Mouse (Mus musculus): ENCODE data around the gene Spocd1. TPM values are rescaled to one million over a fixed set of nuclear protein-coding genes. Genes with fewer than 3 reads are reported as not detected.

Spocd1 gene
- total and polyA plus RNA-seq, 3 experiments, result 0.03 TPM; not detected in 2

DNA sequence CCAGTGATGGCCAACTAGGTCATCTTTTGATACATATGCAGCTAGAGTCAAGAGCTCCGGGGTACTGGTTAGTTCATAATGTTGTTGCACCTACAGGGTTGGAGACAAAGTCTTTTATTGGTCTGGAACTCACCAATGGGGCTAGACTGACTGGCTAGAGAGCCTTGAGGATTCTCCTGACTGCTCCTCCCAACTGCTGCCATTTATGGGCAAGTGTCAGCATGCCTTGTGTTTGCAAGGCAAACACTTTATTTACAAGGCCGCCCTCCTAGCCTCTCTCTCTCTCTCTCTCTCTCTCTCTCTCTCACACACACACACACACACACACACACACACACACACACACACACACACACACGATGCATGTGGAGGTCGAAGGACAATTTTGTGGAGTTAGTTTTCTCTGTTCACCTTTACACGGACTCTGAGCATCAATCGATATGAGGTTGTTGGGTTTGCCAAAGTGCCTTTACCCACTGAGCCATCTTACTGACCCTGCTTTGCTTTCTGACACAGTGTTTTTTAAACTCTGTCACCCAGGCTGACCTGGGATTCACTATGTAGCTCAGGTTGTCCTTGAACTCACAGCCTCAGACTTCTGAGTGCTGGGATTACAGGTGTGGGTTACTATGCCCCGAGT lies 13.6 kb upstream of the Spocd1 start:
- Histone ChIP-seq H3K9ac (ENCODE audit: control insufficient read depth, low read depth, low read length, poor library complexity, severe bottlenecking) (no peak overlapping the region), H3K27me3 (ENCODE audit: control insufficient read depth in 1 of 2, insufficient read depth in 2 of 2, low read length in 2 of 2) (peaks cover 6% of the 10 kb centered on the region in 2 experiments), H3K9me3 (replicated peaks; ENCODE audit: insufficient read depth, low read length) (no peaks in the 10 kb centered on the region), H3K36me3 (ENCODE audit: control insufficient read depth in 1 of 2, insufficient read depth in 2 of 2, low read length in 2 of 2) (peaks cover 0 to 9% of the 10 kb centered on the region in 2 experiments; a peak in 2 of 4 replicates), H3K4me1 (ENCODE audit: control insufficient read depth in 1 of 2, insufficient read depth in 2 of 2, low read length in 2 of 2) (peaks cover 0 to 13% of the 10 kb centered on the region in 2 experiments; a peak in 2 of 4 replicates), H3K27ac (ENCODE audit: control insufficient read depth, low read depth, low read length) (no peak overlapping the region), H3K79me2 (ENCODE audit: control insufficient read depth, insufficient read depth, low read length, poor library complexity) (no peaks in the 10 kb centered on the region), H3K4me3 (ENCODE audit: control insufficient read depth in 1 of 2, insufficient read depth in 1 of 2, low read depth in 2 of 2, low read length in 2 of 2) (no peak overlapping the region)
- TF ChIP-seq EP300 (IDR thresholded peaks at IDR 0.05; ENCODE audit: low read depth in 1 of 2, low read length in 2 of 2), result no peak
- TF ChIP-seq MXI1 (IDR thresholded peaks at IDR 0.05; ENCODE audit: low read depth, low read length), result no peak
- no peak for TF ChIP-seq RAD21 (IDR thresholded peaks at IDR 0.05; ENCODE audit: low read depth, low read length)
- no peak for TF ChIP-seq POLR2AphosphoS2 (IDR thresholded peaks at IDR 0.05; ENCODE audit: low read length)
- TF ChIP-seq TCF12 (IDR thresholded peaks at IDR 0.05; ENCODE audit: low read depth, low read length), result no peak
- TF ChIP-seq USF1 (IDR thresholded peaks at IDR 0.05; ENCODE audit: low read depth, low read length), result no peak
- TF ChIP-seq UBTF (IDR thresholded peaks at IDR 0.05; ENCODE audit: borderline replicate concordance, insufficient read depth, low read depth, low read length), result no peak
- no peak for TF ChIP-seq E2F4 (IDR thresholded peaks at IDR 0.05; ENCODE audit: borderline replicate concordance, low read depth, low read length)
- TF ChIP-seq GATA1 (IDR thresholded peaks at IDR 0.05; ENCODE audit: low read depth, low read length), result no peak
- no peak for TF ChIP-seq CTCF (IDR thresholded peaks at IDR 0.05 in 2 of 3, conservative IDR thresholded peaks at IDR 0.05 in 1 of 3; ENCODE audit: control insufficient read depth in 1 of 3, insufficient read depth in 1 of 3, low read depth in 2 of 3, low read length in 3 of 3, poor library complexity in 1 of 3, severe bottlenecking in 1 of 3)
- no peak for TF ChIP-seq NRF1 (IDR thresholded peaks at IDR 0.05; ENCODE audit: insufficient read depth, low read depth, low read length, poor library complexity, severe bottlenecking)
- no peak for TF ChIP-seq MYC (IDR thresholded peaks at IDR 0.05; ENCODE audit: low read depth, low read length)
- no peak for TF ChIP-seq BHLHE40 (IDR thresholded peaks at IDR 0.05; ENCODE audit: borderline replicate concordance, low read depth, low read length)
- no peak for TF ChIP-seq MYB (IDR thresholded peaks at IDR 0.05; ENCODE audit: low read depth, low read length)
- peak; percentile 16 for DNase-seq (ENCODE audit: low read depth, low spot score)

DNA sequence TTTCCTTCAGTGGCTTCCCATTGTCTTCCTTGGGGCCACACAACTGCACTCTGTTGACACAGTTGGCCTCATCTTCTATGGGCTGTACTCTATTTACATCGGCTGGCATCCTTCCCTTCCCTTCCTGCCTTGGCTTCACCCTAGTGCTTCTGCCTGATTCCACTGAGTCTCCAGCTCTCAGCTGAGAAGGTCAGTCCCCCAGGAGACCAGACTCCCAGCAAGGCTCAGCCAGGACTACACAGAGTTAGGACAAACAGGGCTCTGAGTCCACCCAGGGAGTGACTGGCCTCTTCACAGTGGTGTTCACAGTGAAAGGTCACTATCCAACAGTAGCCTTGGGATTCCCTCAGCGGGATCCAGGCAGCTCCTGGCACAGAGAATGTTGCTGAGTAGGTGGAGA lies 12.9 kb upstream of the Spocd1 start:
- Histone ChIP-seq H3K36me3 (ENCODE audit: control insufficient read depth in 1 of 2, insufficient read depth in 2 of 2, low read length in 2 of 2) (peaks cover 0 to 9% of the 10 kb centered on the region in 2 experiments; a peak in 2 of 4 replicates), H3K4me1 (ENCODE audit: control insufficient read depth in 1 of 2, insufficient read depth in 2 of 2, low read length in 2 of 2) (peaks cover 0 to 13% of the 10 kb centered on the region in 2 experiments; a peak in 2 of 4 replicates), H3K4me3 (ENCODE audit: control insufficient read depth in 1 of 2, insufficient read depth in 1 of 2, low read depth in 2 of 2, low read length in 2 of 2) (no peak overlapping the region), H3K9ac (ENCODE audit: control insufficient read depth, low read depth, low read length, poor library complexity, severe bottlenecking) (no peak overlapping the region), H3K79me2 (ENCODE audit: control insufficient read depth, insufficient read depth, low read length, poor library complexity) (no peaks in the 10 kb centered on the region), H3K27ac (ENCODE audit: control insufficient read depth, low read depth, low read length) (no peak overlapping the region), H3K27me3 (ENCODE audit: control insufficient read depth in 1 of 2, insufficient read depth in 2 of 2, low read length in 2 of 2) (peaks cover 6% of the 10 kb centered on the region in 2 experiments), H3K9me3 (replicated peaks; ENCODE audit: insufficient read depth, low read length) (no peaks in the 10 kb centered on the region)
- DNase-seq (ENCODE audit: low read depth, low spot score), result no peak
- TF ChIP-seq KAT2A (conservative IDR thresholded peaks at IDR 0.05; ENCODE audit: low read depth, low read length), result no peak
- no peak for TF ChIP-seq ZC3H11A (IDR thresholded peaks at IDR 0.05; ENCODE audit: low read depth, low read length)
- TF ChIP-seq EP300 (IDR thresholded peaks at IDR 0.05; ENCODE audit: low read depth in 1 of 2, low read length in 2 of 2), result no peak
- no peak for TF ChIP-seq MAX (IDR thresholded peaks at IDR 0.05; ENCODE audit: low read length)
- TF ChIP-seq TAL1 (IDR thresholded peaks at IDR 0.05; ENCODE audit: low read length), result no peak
- no peak for TF ChIP-seq MEF2A (IDR thresholded peaks at IDR 0.05; ENCODE audit: extremely low read depth, insufficient replicate concordance, low read depth, low read length, poor library complexity, severe bottlenecking)
